Mouse (Mus musculus): ENCODE data around the gene Olfr1333. TPM values are rescaled to one million over a fixed set of nuclear protein-coding genes. Genes with fewer than 3 reads are reported as not detected.

Gene Olfr1333
- not detected in 2 replicates for polyA plus RNA-seq (2012; rRNA removed)

DNA sequence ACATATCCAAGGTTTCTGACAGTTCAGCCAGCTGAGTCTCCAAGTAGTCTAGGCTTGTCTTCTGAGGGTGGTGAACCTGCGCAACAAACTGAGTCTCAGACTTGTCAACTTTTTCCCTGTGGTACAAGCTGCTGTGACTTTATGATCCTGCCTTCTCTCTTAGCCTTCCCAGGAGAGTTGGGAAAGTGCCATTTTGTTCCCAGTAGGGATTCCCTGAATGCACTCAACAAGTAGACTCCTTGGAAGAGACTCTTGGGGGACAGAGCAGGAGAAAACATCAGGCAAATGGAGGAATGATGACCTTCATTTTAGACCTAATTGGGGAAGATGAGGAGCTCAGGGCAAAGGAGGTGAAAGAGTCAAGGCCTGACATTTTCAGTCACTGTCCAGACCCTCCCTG lies at the start of gene Olfr1333:
Olfr1333 (minus strand) TSS at position 101 of the 400 bp plus-strand sequence.

DNA sequence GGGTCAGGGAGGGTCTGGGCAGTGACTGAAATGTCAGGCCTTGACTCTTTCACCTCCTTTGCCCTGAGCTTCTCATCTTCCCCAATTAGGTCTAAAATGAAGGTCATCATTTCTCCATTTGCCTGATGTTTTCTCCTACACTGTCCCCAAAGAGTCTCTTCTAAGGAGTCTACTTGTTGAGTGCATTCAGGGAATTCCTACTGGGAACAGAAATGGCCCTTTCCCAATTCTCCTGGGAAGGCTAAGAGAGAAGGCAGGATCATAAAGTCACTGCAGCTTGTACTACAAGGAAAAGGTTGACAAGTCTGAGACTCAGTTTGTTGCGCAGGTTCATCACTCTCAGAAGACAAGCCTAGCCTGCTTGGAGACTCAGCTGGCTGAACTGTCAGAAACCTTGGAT lies 28.3 kb upstream of the Olfr1333 start, which contains the start of gene Olfr1331:
Olfr1331 (plus strand) TSS at position 301 of the 400 bp plus-strand sequence.

DNA sequence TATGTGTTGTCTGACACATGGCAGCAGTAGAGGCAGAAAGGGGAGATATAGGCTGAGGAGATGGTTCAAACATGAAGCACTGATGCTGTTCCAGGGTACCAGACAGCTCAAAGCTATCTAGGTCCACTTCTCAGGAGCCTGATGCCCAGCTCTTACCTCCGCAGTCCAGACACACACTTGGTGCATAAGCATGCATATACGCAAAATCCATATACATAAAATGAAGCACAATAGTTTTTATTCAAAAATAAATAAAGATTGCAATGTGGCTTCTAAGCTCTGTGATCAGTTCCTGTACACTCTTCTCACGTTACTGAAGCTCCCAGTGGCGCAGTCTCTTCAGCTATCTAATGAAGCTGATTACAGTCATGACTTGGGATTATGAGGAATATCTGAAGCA lies 26.2 kb downstream of the Olfr1333 start, which contains the start of gene Olfr1335:
Olfr1335 (minus strand) TSS at position 101 of the 400 bp plus-strand sequence.

DNA sequence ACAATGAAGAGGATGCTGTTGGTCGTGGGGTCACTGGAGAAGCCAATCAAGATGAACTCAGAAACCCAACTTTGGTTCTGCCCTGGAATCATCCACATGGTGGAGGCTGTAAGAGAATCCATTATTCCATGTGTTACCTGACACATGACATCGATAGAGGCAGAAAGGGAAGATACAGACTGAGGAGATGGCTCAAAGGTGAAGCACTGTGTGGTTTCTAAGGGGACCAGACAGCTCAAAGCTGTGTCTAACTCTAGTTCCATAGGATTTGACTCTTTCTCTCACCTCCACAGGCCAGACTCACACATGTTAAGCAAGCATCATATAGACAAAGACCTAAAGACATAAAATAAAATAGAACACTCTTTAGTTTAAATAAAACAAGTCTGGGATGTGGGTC lies 53.6 kb downstream of the Olfr1333 start, which contains the start of gene Olfr1337:
Olfr1337 (minus strand) TSS at position 101 of the 400 bp plus-strand sequence.

Other genes with a start within 250 kb of the Olfr1333 start
- 0.26 and 0.44 TPM in 2 replicates for gene Cfap57, start 215.5 kb downstream of the Olfr1333 start, polyA plus RNA-seq (2012; rRNA removed)
- gene Ebna1bp2, start 215.5 kb downstream of the Olfr1333 start, polyA plus RNA-seq (2012; rRNA removed) = 38.1 and 38.9 TPM in 2 replicates
- gene Olfr62, start 177.3 kb downstream of the Olfr1333 start, polyA plus RNA-seq (2012; rRNA removed) = not detected in 2 replicates
- gene Olfr1342, start 143.5 kb downstream of the Olfr1333 start, polyA plus RNA-seq (2012; rRNA removed) = not detected in 2 replicates
- not detected in 2 replicates for gene Olfr1341, start 132.8 kb downstream of the Olfr1333 start, polyA plus RNA-seq (2012; rRNA removed)
- not detected in 2 replicates for gene Olfr1340, start 116.1 kb downstream of the Olfr1333 start, polyA plus RNA-seq (2012; rRNA removed)
- not detected in 2 replicates for gene Olfr1339, start 104.1 kb downstream of the Olfr1333 start, polyA plus RNA-seq (2012; rRNA removed)
- not detected in 2 replicates for gene Olfr1338, start 77.5 kb downstream of the Olfr1333 start, polyA plus RNA-seq (2012; rRNA removed)
- not detected in 2 replicates for gene Olfr1337, start 53.7 kb downstream of the Olfr1333 start, polyA plus RNA-seq (2012; rRNA removed)
- not detected in 2 replicates for gene Olfr1335, start 26.3 kb downstream of the Olfr1333 start, polyA plus RNA-seq (2012; rRNA removed)
- not detected in 2 replicates for gene Olfr1331, start 28.4 kb upstream of the Olfr1333 start, polyA plus RNA-seq (2012; rRNA removed)
- not detected in 2 replicates for gene Olfr1330, start 52.3 kb upstream of the Olfr1333 start, polyA plus RNA-seq (2012; rRNA removed)
- not detected in 2 replicates for gene Olfr1329, start 81.2 kb upstream of the Olfr1333 start, polyA plus RNA-seq (2012; rRNA removed)
- gene Olfr1328, start 102.3 kb upstream of the Olfr1333 start, polyA plus RNA-seq (2012; rRNA removed) = not detected in 2 replicates
- not detected in 2 replicates for gene Lao1, start 125.3 kb upstream of the Olfr1333 start, polyA plus RNA-seq (2012; rRNA removed)